In the genomic region with DNA sequence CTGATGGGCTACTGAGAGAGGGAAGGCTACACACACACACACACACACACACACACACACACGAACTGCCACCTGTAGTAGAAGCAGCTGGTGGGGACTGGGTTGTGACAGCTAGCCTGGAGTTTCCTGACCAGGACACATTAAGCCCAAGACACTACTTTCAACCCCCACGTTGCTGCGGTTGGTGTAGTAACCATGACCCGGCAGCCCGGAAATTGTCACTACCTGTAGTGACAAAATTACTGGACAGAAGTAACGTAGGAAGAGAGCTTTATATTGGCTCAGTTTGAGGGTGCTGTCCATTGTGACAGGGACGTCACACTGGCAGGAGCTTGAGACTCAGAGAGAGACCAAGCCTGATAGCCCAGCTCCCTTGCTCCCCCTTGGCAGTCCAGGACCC, we compare ENCODE assay signal across 22 mouse cellular contexts. TPM values are rescaled to one million over a fixed set of nuclear protein-coding genes. Genes with fewer than 3 reads are reported as not detected.
"Had no signal": no experiment of that assay in that cellular context is flagged by ENCODE, and none has a peak within 500 bp of the region (broad histone marks: within the 10 kb centered on the region; RNA-seq: fewer than 3 reads in every experiment).

No protein-coding gene starts in this region.

- H3K36me3 ChIP-seq: liver, embryonic 13.5 days; liver, embryonic 15.5 days; lung, embryonic 15.5 days; midbrain, embryonic 12.5 days; neural tube, embryonic 12.5 days had no signal

- H3K27me3 ChIP-seq: lung, embryonic 15.5 days; neural tube, embryonic 12.5 days had no signal

- H3K4me3 ChIP-seq: liver, embryonic 13.5 days; liver, embryonic 15.5 days; lung, embryonic 15.5 days; megakaryocyte, embryonic 14.5 days; midbrain, embryonic 12.5 days; neural tube, embryonic 12.5 days had no signal

- H3K9me3 ChIP-seq: liver, embryonic 13.5 days; liver, embryonic 15.5 days; lung, embryonic 15.5 days; midbrain, embryonic 12.5 days; neural tube, embryonic 12.5 days had no signal

- ATAC-seq: lung, postnatal 0 days had no signal

- DNase-seq: liver, embryonic 13.5 days; lung, adult 2 months; lung, postnatal 14 days; lung, postnatal 36 days; midbrain, embryonic 14.5 days; retina, postnatal 1 day; right cerebral cortex, adult 18-20 months; right cerebral cortex, postnatal 25 days; right cerebral cortex, postnatal 4 days; spleen, adult 18-20 months; thymus, adult 2 months; thymus, postnatal 25 days; thymus, postnatal 4 days had no signal

- H3K4me1 ChIP-seq: neural tube, embryonic 12.5 days had no signal

- H3K27ac ChIP-seq: liver, embryonic 13.5 days; liver, embryonic 15.5 days; lung, embryonic 15.5 days; macrophage; midbrain, embryonic 12.5 days; neural tube, embryonic 12.5 days had no signal

RNA-seq across cellular contexts. Expression of a gene that starts 14.1 kb away (rescaled TPM):
- total RNA-seq: monocyte, adult 5-6 weeks had no signal
- polyA plus RNA-seq: liver, embryonic 13.5 days; lung, embryonic 15.5 days; macrophage; midbrain, embryonic 12.5 days; midbrain, embryonic 14.5 days; midbrain, postnatal 0 days; neural tube, embryonic 12.5 days had no signal
